Mouse (Mus musculus): ENCODE results near the gene Fam50b. TPM values are rescaled to one million over a fixed set of nuclear protein-coding genes. Genes with fewer than 3 reads are reported as not detected.

Gene Fam50b
- total RNA-seq, 2 experiments from 2014 or later, result not detected

DNA sequence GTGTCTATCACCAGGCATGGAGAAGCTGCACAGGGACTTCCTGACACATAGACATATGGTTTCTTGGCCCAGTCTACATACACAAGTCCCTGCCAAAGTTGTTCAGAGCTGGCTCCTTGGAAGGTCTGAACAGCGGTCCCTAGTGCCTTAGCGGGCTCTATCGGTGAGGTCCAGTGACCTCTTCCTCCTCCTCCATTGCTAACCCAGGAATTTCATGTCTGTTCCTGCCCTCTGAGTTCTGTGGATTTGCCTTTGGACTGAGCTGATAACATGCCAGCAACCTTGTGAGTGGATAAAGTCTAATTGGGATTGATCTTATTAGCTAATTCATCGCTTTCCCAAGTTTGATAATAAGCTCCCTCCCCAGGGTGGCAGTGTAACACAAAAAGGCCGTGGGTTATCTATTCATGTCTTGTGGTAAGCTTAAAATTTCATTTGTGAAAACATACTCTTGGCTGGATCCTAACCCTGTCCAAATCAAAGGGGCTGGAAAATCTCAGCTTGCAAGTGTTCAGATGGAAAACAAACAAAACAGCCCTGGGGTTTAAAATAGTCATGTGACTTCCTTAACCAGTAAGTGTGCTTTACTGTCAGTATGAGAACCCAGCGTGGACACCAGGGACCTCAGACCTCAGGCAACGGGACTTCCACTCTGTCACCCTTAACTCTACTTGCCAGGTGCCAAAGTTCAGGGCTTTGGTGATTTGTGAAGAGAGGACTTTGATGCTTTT, 3.5 kb downstream of the Fam50b start:
- intact Hi-C loops (cut with DNase I), result no loop called here
- no peak for DNase-seq

DNA sequence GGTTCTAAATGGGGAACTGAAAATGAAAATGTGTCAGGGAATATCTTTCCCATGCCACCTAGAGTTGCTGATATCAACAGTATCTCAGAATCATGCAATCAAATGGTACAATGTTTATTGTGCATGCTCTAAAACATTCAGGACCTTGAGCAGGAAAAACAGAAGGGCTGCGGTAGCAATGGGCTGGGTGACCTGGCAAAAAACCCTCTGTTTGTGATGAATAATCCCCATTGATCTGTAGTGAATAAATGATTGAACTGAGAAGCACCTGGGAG, 4.0 kb downstream of the Fam50b start:
- no peak for DNase-seq
- intact Hi-C loops (cut with DNase I), result no loop called here

DNA sequence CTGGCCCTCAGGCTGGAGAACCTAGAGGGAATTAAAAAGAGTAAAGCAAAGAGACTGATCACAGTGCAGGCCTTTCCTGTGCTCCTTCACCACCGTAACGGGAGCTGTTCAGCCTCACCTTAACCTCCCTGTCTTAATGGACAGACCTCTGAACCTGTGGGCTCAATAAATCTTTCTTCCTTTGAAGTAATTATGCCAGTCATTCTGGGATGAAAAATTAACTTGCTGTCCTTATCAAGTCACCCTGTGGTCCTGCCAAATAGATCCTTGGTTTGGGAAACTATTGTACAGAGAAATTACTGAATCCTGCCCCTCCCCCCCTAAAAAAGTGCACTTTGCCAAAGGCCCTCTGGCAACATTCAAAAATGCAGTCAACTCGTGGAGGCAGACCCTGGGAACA, 4.4 kb downstream of the Fam50b start:
- intact Hi-C loops (cut with DNase I), result no loop called here
- DNase-seq, result no peak

- intact Hi-C loops (cut with DNase I), result no loop called here
- no peak for DNase-seq
Measured at GRCm38 (mm10) chr13:34741254-34741653, 6.6 kb downstream of the Fam50b start.

- DNase-seq, result no peak
- intact Hi-C loops (cut with DNase I), result no loop called here
Measured at GRCm38 (mm10) chr13:34741813-34742568, 7.3 kb downstream of the Fam50b start.

DNA sequence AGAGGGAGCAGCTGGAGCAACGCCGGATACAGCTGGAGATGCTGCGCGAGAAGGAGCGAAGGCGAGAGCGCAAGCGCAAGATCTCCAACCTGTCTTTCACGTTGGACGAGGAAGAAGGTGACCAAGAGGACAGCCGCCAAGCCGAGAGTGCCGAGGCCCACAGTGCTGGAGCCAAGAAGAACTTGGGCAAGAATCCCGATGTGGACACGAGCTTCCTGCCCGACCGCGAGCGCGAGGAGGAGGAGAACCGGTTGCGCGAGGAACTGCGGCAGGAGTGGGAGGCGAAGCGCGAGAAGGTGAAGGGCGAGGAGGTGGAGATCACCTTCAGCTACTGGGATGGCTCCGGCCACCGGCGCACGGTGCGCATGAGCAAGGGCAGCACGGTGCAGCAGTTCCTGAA, 12.2 kb downstream of the Fam50b start:
- intact Hi-C loops (cut with DNase I), result no loop called here
- no peak for DNase-seq

DNA sequence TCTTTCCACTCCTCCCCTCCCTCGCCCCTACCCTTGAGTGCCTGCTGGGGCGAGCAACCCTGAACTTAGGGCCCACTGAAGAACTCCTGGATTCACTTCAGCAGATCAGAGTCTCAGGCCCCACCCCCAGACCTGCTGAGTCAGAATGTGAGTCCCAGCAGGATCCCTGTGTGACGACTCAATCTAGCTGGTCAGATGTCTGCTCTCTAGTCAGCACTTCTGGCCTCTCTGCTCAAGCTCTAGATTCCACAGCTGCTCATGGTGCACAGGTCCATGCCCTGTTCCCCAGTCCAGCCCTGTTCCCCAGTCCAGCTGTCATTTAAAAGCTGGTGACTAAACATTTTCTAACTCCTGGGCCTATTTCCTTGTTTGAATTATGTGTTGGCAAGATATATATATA, 13.9 kb downstream of the Fam50b start:
- DNase-seq, result no peak
- intact Hi-C loops (cut with DNase I), result no loop called here

DNA sequence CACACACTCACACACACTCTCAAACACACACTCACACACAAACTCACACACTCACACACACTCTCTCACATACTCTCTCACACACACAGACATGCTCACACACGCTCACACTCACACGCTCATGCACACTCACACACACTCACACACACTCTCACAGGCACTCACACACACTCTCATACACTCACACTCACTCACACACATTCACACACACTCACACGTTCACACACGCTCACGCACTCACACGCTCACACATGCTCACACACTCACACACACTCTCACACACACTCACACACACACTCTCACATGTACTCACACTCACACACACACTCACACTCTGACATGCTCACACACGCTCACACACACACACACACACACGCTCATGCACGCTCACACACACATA, 24.6 kb downstream of the Fam50b start:
- no peak for DNase-seq
- intact Hi-C loops (cut with DNase I), result no loop called here

- DNase-seq, result no peak
- intact Hi-C loops (cut with DNase I), result no loop called here
Measured at GRCm38 (mm10) chr13:34760518-34761287, 26.1 kb downstream of the Fam50b start.

- intact Hi-C loops (cut with DNase I), result no loop called here
- DNase-seq, result no peak
Measured at GRCm38 (mm10) chr13:34762136-34762535, 27.5 kb downstream of the Fam50b start.

DNA sequence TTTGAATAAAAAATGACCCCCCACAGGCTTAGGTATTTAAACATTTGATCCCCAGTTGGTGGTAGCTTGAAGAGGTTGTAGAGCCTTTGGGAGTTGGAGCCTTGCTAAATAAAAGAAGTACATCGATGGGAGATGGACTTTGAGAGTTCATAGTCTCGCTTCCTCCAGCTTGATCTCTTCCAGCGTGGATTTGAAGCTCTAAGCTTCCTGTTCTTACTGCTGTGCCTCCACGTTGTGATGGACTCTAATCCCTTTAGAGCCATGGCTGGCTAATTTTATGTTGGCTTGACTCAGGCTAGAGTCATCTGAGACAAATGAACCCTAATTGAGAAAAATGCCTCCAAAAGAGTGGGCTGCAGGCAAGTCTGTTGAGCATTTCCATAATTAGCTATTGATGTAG, 28.2 kb downstream of the Fam50b start:
- intact Hi-C loops (cut with DNase I), result no loop called here
- no peak for DNase-seq

GRCm38 (mm10) chr13:34765269-34765668, 30.6 kb downstream of the Fam50b start:
- intact Hi-C loops (cut with DNase I), result no loop called here
- DNase-seq, result no peak

DNA sequence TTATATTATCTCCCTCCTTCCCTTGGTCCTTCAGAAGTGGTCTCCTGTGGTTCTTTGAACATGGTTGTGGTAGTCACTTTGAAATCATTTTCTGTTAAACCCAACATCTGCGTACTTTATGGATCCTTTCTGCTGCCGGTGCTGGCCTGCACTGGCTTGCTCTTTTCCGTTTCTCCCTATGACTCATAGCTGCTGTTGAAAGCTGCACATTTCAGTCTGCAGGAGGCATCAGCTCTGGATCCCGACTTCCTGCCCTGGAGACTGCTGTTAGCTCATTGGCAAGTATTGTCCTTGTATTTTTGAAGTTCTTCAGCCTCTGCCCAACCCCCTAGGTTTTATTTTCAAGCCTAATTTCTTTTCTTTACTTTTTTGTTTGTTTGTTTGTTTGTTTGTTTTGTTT, 31.9 kb downstream of the Fam50b start:
- no peak for DNase-seq
- intact Hi-C loops (cut with DNase I), result no loop called here

DNA sequence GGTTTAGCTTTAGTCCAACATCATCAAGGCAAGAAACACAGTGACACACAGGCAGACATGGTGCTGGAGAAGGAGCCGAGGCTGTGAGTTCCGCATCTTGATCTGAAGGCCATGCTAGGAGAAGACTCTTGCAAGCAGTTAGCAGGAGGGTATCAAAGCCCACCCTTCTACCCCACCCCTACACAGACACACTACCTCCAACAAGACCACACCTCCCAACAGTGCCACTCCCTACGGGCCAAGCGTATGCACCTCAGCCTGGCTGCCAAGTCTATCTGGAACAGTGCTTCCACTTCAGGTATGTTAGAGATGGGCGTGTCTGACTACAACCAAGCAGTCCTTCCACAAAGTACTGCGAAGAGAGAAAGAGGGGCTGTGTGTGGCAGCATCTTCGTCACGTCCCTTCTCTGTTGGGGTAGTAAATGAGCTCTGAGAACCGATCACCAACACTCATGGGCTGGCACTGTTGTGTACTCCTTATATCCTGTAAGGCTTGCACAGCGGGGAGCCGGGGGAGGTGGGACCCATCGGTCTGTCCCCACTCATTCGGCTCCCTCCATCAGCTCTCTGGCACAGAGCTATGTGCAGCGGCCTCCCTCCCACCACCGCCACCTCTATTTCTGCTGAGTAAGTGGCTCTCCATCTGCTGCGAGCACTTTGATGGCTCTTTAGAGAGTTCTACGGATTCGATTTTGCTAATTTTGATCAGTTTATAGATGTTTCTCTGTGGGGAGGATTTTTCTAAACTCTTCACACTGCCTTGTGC, 33.1 kb downstream of the Fam50b start:
- intact Hi-C loops (cut with DNase I), result no loop called here
- DNase-seq, result no peak

GRCm38 (mm10) chr13:34776767-34777166, 42.1 kb downstream of the Fam50b start:
- intact Hi-C loops (cut with DNase I), result no loop called here
- no peak for DNase-seq

DNA sequence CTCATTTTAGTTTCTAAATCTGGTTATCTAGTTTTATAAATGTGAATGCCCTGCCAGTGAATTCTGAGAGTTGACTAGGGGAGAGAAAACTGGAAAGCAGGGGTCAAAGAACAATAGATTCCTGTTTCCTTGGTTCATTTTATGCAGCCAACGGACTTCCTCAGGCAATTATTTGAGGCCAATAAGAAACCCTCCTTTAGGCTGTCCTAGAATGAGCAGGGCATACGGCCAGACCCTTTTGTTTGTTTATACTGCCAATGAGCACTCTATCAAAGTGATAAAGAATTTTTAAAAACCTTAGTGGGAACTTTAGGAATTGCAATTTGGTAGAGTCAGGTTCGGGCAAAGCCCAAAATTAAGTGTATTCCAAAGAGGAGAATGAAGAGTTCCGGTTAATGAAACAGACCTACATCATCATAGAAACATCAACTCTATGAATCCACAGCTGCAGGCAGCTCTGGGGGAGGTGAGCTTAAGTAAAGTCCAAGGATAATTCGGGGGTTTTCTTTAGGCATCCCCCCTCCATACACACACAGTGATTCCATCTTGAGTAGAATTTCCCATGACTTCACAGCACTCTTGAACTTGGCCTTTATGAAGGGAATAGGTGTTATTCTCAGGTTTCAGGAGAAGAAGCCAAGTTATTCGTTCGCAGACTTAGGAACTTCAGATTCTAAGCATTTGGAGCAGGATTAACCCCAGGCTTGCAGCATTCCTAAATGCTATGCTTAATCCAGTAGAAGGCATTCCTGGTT, 46.4 kb downstream of the Fam50b start:
- intact Hi-C loops (cut with DNase I), result no loop called here
- DNase-seq, result no peak

DNA sequence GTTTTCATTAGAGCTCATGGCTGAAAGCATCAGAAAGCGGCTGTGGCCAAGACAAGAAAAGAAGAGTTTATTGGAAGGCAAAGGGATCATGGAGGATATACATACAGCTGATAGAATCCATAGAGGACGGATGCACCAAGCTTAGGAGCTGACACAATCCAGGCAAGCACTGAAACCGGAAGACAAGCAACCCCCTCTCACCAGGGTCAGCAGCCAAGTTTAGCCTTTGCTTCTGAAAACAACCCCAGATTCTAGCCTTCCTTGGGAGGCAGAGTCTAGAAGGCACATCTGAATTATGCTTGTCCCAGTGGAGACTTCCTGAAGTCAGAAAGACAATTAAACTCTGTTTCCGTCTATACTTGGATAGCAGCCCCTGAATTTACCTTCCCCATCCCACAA, 47.0 kb downstream of the Fam50b start:
- intact Hi-C loops (cut with DNase I), result no loop called here
- no peak for DNase-seq

DNA sequence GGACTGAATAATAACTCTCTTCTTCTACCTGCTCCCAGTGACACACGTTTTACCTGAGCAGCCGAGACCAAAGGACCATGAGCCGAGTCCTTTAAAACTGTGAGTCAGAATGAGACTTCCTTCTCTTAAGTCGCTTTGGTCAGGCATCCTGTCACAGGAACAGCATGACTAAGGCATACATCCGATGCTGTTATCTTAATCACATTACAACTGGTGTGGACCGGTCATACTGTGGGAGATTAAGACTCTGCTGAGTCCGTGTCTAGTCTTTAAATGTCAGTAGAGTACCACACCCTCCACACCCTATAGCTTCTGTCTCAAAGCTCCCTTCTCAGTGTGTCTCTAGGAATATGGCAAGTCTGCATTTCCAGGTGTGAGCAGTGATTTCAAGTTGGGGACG, 50.2 kb downstream of the Fam50b start:
- intact Hi-C loops (cut with DNase I), result no loop called here
- DNase-seq, result no peak

DNA sequence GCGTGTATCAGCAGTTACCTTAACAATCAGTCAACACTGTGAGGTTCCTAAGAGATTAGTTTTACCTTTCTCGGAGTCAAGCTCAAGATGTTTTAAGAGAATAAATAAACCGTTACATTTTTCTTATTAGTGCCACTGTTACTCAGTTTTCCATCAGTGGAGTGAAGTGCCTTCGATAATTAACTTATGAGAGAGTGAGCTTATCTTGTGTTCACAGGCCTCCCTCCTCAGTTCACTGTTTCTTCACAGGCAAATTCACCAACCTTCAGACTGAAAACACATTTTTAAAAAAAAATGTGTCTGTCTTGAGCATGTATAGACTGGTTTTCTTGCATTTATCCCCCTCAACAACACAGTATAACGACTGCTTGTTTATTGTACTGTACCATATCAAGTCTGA, 52.0 kb downstream of the Fam50b start:
- DNase-seq, result no peak
- intact Hi-C loops (cut with DNase I), result no loop called here

GRCm38 (mm10) chr13:34787546-34787945, 52.9 kb downstream of the Fam50b start:
- no peak for DNase-seq
- intact Hi-C loops (cut with DNase I), result no loop called here
